Mouse (Mus musculus) layer of hippocampus, postnatal 10 days (tissue): ENCODE measurements at regions not wholly inside any gene's neighbourhood (a gene's known extent, or its start where the extent isn't known, plus 50 kb on each side); places are given as distances from the start of the nearest gene placed in this dataset.
A peak's percentile ranks its signal among the peaks of the same experiment; 100 is the strongest.

ENCODE experiments used
- DNase-seq, 2 experiments: peaks; one replicate each; pipeline ENCODE4 v3.0.0; 2021; ENCODE audit warnings: low spot score in 2 of 2

GRCm38 (mm10) chr4:105551966-105552685, 237.5 kb upstream of the Gm12728 start:
- no peak for DNase-seq

DNA sequence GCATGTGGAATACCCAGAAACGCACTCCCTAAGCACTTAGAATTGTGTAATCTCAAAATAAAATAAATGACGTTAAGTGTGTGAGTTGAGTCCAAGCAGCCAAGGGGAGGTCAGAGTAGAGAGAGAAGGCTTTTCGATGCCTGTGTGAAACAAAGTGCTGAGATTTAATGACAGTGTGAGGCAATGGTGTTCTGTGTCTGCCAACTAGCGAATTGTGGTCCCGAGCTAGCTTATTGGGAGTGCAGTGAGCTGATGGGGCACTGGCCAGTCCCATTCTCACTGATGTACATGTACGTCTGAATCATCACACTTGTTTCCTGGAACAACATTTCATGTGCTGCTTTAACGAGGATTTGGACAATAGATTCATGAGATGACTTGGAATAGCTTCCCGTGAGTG, 234.7 kb upstream of the Gm12728 start:
- no peak for DNase-seq

GRCm38 (mm10) chr4:105555941-105556340, 233.7 kb upstream of the Gm12728 start:
- DNase-seq: no peak

DNA sequence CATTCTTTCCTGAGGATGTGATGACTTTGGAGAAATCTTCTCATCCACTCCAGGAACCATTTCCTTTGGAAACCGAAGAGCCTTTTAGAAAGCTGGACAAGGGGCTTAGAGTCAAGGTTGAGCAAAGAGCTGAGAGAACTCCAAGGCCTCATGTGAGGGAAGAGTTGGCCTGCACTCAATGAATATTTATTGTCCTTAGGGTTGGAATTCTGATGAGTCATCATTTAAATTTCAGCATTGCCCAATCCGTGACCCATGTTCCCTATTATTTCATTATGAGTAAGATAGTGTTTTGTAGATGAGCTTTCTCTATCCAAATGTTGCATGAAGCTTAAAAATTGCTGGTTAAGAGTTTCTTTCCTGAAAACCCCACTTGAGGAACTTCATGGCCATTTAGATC, 232.3 kb upstream of the Gm12728 start:
- DNase-seq: no peak

- DNase-seq: no peak
Measured at GRCm38 (mm10) chr4:105560055-105560454, 229.6 kb upstream of the Gm12728 start.

GRCm38 (mm10) chr4:105560781-105561180, 228.9 kb upstream of the Gm12728 start:
- DNase-seq: no peak

DNA sequence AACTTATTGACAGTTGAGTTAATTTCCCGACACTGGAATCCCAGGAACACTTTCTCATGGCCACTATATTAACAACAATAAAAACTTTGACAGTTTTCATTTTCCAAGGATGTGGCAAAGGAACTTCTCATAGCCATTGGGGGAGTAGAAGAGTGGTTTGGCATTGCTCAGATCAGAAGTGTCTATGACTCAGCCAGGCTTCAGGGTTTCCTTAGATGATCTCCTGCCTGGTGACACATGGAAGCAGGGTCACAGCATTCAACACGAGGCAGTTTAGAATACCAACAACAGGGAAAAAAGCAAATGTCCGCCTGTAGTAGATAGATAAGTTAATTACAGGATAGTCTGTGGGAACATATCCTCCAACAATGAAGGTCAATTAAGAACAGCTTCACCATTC, 228.1 kb upstream of the Gm12728 start:
- no peak for DNase-seq

GRCm38 (mm10) chr4:105565796-105566195, 223.9 kb upstream of the Gm12728 start:
- DNase-seq: no peak

DNA sequence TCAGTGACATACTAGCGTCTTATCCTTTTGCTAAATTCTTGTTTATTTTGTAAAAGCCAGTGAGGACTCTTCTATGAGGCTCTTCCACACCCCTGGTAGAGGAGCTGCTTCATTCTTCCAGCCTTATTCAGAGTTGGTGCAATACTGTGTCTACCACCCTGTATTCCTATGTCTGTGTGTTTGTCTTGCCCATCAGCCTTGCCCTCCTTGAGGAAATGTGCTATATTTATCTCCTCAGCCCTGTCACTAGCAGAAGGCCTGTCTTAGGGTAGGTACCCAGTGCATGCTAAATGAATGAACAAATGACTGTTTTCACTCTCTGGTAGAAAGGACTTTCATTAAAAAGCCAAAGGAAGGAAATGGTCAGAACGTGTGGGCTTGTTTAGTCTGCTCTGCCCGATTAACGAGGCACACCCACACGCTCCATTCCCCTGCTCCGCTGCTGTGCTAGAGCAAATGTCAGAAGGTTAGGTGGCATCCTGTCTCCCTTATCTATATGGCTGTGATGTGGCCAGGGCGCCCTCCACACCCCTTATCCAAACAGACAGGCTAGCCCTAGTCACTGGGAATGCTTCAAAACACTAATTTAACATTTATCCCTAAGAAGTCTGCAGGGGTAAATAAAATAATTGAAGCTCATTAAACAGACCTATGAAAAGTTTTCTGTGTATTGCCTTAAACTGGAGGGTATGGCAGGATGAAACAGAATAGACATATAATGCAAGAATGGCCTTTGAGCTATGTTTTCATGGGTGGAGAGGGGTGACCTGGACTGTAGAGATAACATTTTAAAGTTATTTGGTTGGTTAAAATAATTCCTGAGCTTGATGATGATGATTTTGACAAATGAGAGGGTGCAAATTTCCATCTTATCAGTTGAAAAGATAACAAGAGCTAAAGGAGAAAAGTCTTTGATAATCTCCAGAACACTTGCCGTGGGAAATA, 222.9 kb upstream of the Gm12728 start:
- no peak for DNase-seq

DNA sequence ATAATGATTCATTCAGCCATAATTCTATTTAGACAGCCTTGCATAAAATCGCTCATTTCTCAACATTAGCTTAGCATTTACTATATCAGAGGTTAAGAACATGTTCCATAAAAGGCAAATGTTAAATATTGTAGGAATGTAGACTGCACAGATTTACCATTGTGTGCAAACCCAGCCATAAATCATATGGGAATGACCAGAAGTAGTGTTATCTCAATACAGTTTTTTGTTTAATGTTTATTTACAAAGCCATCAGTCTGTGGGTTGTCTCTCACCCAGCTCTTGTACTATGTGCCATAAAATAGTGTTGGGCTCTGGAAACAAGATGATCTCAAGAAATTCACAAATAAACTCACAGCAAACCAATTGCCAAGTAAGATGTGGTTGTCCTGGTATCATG, 220.0 kb upstream of the Gm12728 start:
- no peak for DNase-seq

DNA sequence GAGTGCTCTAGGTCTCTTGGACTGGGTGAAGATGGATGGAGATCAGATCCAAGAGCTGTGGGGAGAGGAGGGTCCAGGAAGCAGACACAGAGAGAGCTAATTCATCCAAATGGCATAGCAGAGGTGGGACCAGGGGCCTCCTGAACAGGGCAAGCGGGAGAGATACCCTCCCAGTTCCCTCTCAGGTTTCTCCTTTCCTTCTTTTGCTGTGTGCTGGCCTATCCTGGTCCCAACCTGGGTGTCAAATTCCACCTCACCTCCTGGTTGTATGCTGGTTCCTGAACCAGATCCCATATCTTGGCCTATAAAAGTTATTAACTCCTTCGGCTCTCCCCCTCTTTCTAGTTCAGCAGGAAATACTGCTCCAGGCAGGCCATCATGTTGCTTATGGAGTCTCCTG, 214.1 kb upstream of the Gm12728 start:
- no peak for DNase-seq

GRCm38 (mm10) chr4:105580987-105581386, 208.7 kb upstream of the Gm12728 start:
- no peak for DNase-seq

- DNase-seq: no peak
Measured at GRCm38 (mm10) chr4:105584329-105584925, 205.2 kb upstream of the Gm12728 start.

DNA sequence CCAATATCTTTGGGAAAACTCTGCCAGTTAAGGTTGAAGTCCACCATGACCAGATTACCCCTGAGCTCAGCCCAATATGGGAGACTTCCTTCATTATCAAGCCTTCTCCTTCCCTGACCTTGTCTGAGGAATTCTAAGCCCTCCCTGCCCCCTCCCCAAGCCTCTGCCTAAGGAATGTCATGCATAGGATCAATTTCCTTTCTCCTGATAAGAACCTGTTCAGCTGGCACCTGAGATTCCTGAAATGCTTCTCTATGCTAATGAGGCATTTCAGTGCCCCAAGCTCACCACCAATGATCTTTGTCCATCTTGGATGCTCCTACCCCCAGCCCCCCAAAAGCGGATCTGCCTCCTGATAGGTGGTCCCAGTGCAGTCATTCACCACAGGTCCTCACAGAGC, 186.0 kb upstream of the Gm12728 start:
- no peak for DNase-seq

- no peak for DNase-seq
Measured at GRCm38 (mm10) chr4:105604607-105605006, 185.1 kb upstream of the Gm12728 start.

GRCm38 (mm10) chr4:105606731-105607130, 182.9 kb upstream of the Gm12728 start:
- DNase-seq: no peak

- no peak for DNase-seq
Measured at GRCm38 (mm10) chr4:105610917-105611316, 178.8 kb upstream of the Gm12728 start.

- DNase-seq: no peak
Measured at GRCm38 (mm10) chr4:105614390-105614789, 175.3 kb upstream of the Gm12728 start.

- peak; percentile 8 to 28 for DNase-seq
Measured at GRCm38 (mm10) chr4:105626371-105627320, 163.0 kb upstream of the Gm12728 start.

DNA sequence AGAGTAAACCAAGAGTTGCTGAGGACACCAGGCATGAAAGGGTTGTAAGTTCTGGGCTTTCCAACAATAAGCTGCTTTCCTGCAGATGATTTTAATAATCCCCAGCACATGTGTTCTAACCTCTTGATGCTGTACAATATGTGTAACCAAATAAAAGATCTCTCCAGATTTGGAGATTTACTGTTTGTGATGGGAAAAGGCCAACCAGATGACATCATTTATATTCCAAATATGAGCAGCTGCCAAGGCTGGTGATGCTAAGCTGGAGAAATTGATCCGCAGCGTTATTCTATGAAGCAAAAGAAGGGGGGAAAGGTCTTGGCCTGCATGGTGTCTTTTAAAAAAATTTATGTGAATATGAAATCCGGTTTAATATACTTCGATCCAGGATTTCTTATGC, 160.1 kb upstream of the Gm12728 start:
- no peak for DNase-seq
